Mouse (Mus musculus): Measurements from ENCODE around the gene Twist1. TPM values are rescaled to one million over a fixed set of nuclear protein-coding genes. Genes with fewer than 3 reads are reported as not detected.
A peak's percentile ranks its signal among the peaks of the same experiment; 100 is the strongest.

The Twist1 gene
- polyA plus RNA-seq, 1 experiment from 2014 or later: 1.8 TPM

- H3K4me3 ChIP-seq (ENCODE audit: low read length): peak overlapping the region; percentile 24
Measured at GRCm38 (mm10) chr12:33966490-33967415, 9.3 kb downstream of the Twist1 start.

DNA sequence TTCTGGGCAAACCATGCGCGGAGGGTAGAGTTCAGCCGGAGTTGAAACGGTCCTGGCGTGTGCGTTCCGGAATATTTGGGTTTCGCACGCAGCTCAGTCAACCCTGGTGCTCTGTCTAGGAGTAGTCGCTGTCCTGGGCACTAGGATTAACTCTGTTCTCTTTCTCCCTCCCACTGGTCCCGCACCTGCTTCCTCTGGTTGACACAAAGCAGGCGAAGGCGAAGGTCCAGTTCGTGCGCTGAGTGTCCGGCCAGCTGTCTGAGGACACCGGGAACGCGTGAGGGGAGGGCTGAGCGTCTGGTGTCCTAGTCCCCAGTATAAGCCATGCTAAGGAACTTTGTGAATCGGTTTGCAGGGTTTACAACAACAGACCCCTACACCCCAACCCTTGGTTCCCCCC lies 10.0 kb downstream of the Twist1 start:
- Histone ChIP-seq H3K27me3 (ENCODE audit: insufficient read depth, low read length) (peaks cover 87% of the 10 kb centered on the region), H3K9ac (replicated peaks; ENCODE audit: low read length) (no peak overlapping the region), H3K36me3 (ENCODE audit: insufficient read depth, low read length) (no peaks in the 10 kb centered on the region), H3K4me2 (replicated peaks; ENCODE audit: low read depth, low read length) (peak overlapping the region; percentile 42), H3K4me1 (ENCODE audit: insufficient read depth, low read length) (peaks cover 17% of the 10 kb centered on the region), H3K4me3 (ENCODE audit: low read length) (peak overlapping the region; percentile 24), H3K27ac (ENCODE audit: low read length) (no peak overlapping the region), H3K9me3 (ENCODE audit: low read length) (no peaks in the 10 kb centered on the region)
- ATAC-seq (ENCODE audit: low FRiP score, low TSS enrichment): peak; percentile 68
- under 1% methylated on average over 21 of the region's 21 CpGs for WGBS

More at GRCm38 (mm10) chr12:33966490-33967415, 9.3 kb downstream of the Twist1 start:
- Histone ChIP-seq H3K9me3 (ENCODE audit: low read length) (no peaks in the 10 kb centered on the region), H3K27ac (ENCODE audit: low read length) (no peak overlapping the region), H3K4me1 (ENCODE audit: insufficient read depth, low read length) (peaks cover 17% of the 10 kb centered on the region), H3K9ac (replicated peaks; ENCODE audit: low read length) (no peak overlapping the region), H3K27me3 (ENCODE audit: insufficient read depth, low read length) (peaks cover 91% of the 10 kb centered on the region), H3K4me2 (replicated peaks; ENCODE audit: low read depth, low read length) (peak overlapping the region; percentile 42), H3K36me3 (ENCODE audit: insufficient read depth, low read length) (no peaks in the 10 kb centered on the region)
- 2% methylated on average over 35 of the region's 35 CpGs for WGBS
- peak; percentile 16; the same call in 1 of the 2 replicates for ATAC-seq (ENCODE audit: low FRiP score, low TSS enrichment)

DNA sequence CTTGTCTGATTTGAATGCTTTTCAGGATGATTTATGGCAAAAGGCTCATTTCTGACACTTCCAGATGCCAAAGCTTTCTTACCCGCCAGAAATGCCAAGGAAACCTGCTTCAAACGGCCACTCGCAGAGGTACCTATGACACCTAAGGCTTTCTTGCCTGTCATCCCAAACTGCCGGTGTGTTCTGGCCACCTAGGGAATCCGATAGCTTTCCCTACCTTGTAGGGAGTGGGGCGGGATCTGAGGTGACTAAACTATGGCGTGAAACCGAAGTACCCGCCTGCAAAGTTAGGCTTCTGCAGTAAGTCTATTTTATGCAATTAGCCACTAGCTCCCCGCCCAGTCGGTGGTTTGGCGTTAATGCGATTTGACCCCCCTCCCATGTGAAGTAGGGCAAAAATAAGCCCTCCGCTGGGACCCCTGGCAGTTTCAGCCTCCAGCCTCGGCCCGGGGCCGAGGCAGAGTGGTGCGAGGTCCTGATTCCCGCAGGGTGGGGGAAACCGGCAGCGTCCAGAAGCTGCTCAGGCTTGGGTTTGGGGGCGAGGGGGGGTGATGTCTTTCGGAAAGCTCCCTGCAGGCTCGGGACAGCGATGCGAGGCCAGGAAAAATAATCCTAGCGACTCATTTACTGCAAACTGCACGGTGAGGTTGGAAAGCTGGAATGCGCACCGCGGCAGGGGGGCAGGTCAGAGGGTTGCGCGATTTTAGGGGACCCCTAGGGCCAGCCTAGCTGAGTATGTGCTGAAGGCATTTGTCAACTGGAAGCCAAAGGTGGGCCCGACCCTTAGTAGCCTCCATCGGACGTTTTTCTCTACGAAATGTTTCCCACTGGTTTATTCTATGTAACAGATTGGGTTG lies 10.8 kb downstream of the Twist1 start:
- Histone ChIP-seq H3K27me3 (ENCODE audit: insufficient read depth, low read length) (peaks cover 87% of the 10 kb centered on the region), H3K9me3 (ENCODE audit: low read length) (no peaks in the 10 kb centered on the region), H3K27ac (ENCODE audit: low read length) (no peak overlapping the region), H3K9ac (replicated peaks; ENCODE audit: low read length) (peak overlapping the region; percentile 22; the same call in 1 of the 2 replicates), H3K4me1 (ENCODE audit: insufficient read depth, low read length) (peaks cover 17% of the 10 kb centered on the region), H3K4me3 (ENCODE audit: low read length) (peak overlapping the region; percentile 24), H3K36me3 (ENCODE audit: insufficient read depth, low read length) (no peaks in the 10 kb centered on the region), H3K4me2 (replicated peaks; ENCODE audit: low read depth, low read length) (peak overlapping the region; percentile 42)
- WGBS: 2% methylated on average over 37 of the region's 37 CpGs
- ATAC-seq (ENCODE audit: low FRiP score, low TSS enrichment): no peak

DNA sequence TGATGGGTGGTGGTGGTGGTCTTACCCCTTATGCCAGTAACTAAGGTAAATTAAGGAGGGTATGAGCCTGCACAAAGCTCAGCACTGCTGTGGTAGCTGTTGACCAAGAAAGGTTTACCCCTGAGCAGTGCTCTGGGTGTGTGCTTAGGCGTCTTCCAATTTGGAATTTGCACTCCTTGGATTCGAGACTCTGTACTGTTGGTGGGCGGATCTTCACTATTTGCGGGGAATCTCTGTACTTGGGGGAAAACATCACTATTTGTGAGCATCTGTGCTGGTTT lies 11.4 kb downstream of the Twist1 start:
- H3K36me3 ChIP-seq (ENCODE audit: insufficient read depth, low read length): no peaks in the 10 kb centered on the region
- H3K27ac ChIP-seq (ENCODE audit: low read length): no peak overlapping the region
- H3K27me3 ChIP-seq (ENCODE audit: insufficient read depth, low read length): peaks cover 84% of the 10 kb centered on the region
- H3K4me1 ChIP-seq (ENCODE audit: insufficient read depth, low read length): peaks cover 17% of the 10 kb centered on the region
- H3K4me3 ChIP-seq (ENCODE audit: low read length): no peak overlapping the region
- 19% methylated on average over 4 of the region's 4 CpGs for WGBS
- no peaks in the 10 kb centered on the region for H3K9me3 ChIP-seq (ENCODE audit: low read length)
- ATAC-seq (ENCODE audit: low FRiP score, low TSS enrichment): no peak
- H3K9ac ChIP-seq (replicated peaks; ENCODE audit: low read length): no peak overlapping the region
- H3K4me2 ChIP-seq (replicated peaks; ENCODE audit: low read depth, low read length): no peak overlapping the region

GRCm38 (mm10) chr12:33980159-33980558 lies 22.7 kb downstream of the Twist1 start:
- WGBS: 91% methylated on average over 4 of the region's 4 CpGs
- ATAC-seq (ENCODE audit: low FRiP score, low TSS enrichment): no peak

DNA sequence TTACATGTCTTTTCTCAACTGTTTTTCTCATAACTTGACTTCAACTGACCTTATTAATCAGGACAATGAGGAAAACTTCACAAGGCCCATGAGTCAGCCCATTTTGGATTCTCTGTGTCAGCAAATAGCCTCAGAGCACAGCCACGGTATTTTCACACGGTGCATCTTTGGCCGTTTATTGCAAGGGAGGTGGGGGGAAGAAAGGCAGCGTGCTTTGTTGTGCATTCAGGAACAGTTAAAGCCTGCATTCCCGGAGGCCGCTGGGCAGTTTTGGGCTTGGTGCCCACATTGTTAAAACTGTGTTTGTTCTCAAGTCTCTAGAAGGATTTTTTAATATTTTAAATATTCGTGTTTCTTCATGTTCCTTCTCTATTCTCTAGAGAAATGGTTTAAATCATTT lies 24.0 kb downstream of the Twist1 start:
- Histone ChIP-seq H3K4me2 (replicated peaks; ENCODE audit: low read depth, low read length) (no peak overlapping the region), H3K4me1 (ENCODE audit: insufficient read depth, low read length) (no peaks in the 10 kb centered on the region), H3K9ac (replicated peaks; ENCODE audit: low read length) (no peak overlapping the region), H3K36me3 (ENCODE audit: insufficient read depth, low read length) (no peaks in the 10 kb centered on the region), H3K27me3 (ENCODE audit: insufficient read depth, low read length) (peaks cover 12% of the 10 kb centered on the region), H3K4me3 (ENCODE audit: low read length) (no peak overlapping the region), H3K27ac (ENCODE audit: low read length) (no peak overlapping the region), H3K9me3 (ENCODE audit: low read length) (no peaks in the 10 kb centered on the region)
- ATAC-seq (ENCODE audit: low FRiP score, low TSS enrichment): no peak
- WGBS: 21% methylated on average over 7 of the region's 7 CpGs

More at GRCm38 (mm10) chr12:33980159-33980558, 22.7 kb downstream of the Twist1 start:
- no peaks in the 10 kb centered on the region for H3K9me3 ChIP-seq (ENCODE audit: low read length)
- no peak overlapping the region for H3K27ac ChIP-seq (ENCODE audit: low read length)
- no peaks in the 10 kb centered on the region for H3K36me3 ChIP-seq (ENCODE audit: insufficient read depth, low read length)
- H3K4me2 ChIP-seq (replicated peaks; ENCODE audit: low read depth, low read length): no peak overlapping the region
- H3K4me3 ChIP-seq (ENCODE audit: low read length): no peak overlapping the region
- H3K4me1 ChIP-seq (ENCODE audit: insufficient read depth, low read length): no peaks in the 10 kb centered on the region
- H3K9ac ChIP-seq (replicated peaks; ENCODE audit: low read length): no peak overlapping the region
- peaks cover 16% of the 10 kb centered on the region for H3K27me3 ChIP-seq (ENCODE audit: insufficient read depth, low read length)

DNA sequence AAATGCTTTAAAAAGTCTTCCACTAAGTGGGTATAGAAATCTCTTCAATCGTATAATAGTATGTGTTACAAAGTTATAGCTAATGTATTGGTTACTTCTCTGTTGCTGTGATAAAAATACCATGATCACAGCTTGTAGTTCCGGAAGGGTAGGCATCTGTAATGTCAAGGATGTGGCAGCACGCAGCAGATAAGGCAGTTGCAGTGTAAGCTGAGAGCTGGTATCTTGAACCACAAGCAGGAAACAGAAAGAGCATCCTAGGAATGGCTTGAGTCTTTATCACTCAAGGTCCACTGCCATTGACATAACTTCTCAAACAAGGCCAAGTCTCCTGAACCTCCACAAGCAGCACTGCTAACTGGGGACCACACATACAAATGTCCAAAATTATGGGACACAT lies 35.7 kb downstream of the Twist1 start:
- H3K4me1 ChIP-seq (ENCODE audit: insufficient read depth, low read length): no peaks in the 10 kb centered on the region
- no peak overlapping the region for H3K27ac ChIP-seq (ENCODE audit: low read length)
- no peaks in the 10 kb centered on the region for H3K9me3 ChIP-seq (ENCODE audit: low read length)
- no peak overlapping the region for H3K4me3 ChIP-seq (ENCODE audit: low read length)
- 90% methylated on average over 3 of the region's 3 CpGs for WGBS
- H3K27me3 ChIP-seq (ENCODE audit: insufficient read depth, low read length): no peaks in the 10 kb centered on the region
- ATAC-seq (ENCODE audit: low FRiP score, low TSS enrichment): no peak
- H3K36me3 ChIP-seq (ENCODE audit: insufficient read depth, low read length): no peaks in the 10 kb centered on the region
- H3K9ac ChIP-seq (replicated peaks; ENCODE audit: low read length): no peak overlapping the region
- H3K4me2 ChIP-seq (replicated peaks; ENCODE audit: low read depth, low read length): no peak overlapping the region

Other genes with a start within 250 kb of the Twist1 start
- not detected in 2 replicates for gene Ferd3l, start 29.2 kb upstream of the Twist1 start, polyA plus RNA-seq (2015; fragmentation: Nextera tagmentation; extraction: Ambion mirVana)